Mouse (Mus musculus) MEL (cell line): ENCODE data around the gene Ocel1. TPM values are rescaled to one million over a fixed set of nuclear protein-coding genes. Genes with fewer than 3 reads are reported as not detected.

Source experiments
- DNase-seq: peaks from one replicate; pipeline ENCODE4 v3.0.0; 2011; ENCODE audit warnings: low read depth, low spot score
- H3K27ac ChIP-seq: 2 replicates; pipeline ENCODE4 v1.5.1; 2012; ENCODE audit warnings: low read depth, mild to moderate bottlenecking, control low read depth, low read length, moderate library complexity; ENCODE audit not compliant: control insufficient read depth
- H3K27me3 ChIP-seq, 2 experiments: fragments of 150-350 bp in 1 of 2; sonication (generic) in 1 of 2; 2 replicates each; pipeline ENCODE4 v1.6.1; 2012; ENCODE audit warnings: low read length in 2 of 2, mild to moderate bottlenecking in 2 of 2, improper control_type of control experiment in 1 of 2, moderate library complexity in 1 of 2; ENCODE audit not compliant: insufficient read depth in 2 of 2, control insufficient read depth in 1 of 2
- H3K36me3 ChIP-seq, 2 experiments: 2 replicates each; pipeline ENCODE4 v1.6.1; 2012 to 2014; ENCODE audit warnings: low read length in 2 of 2, improper control_type of control experiment in 1 of 2, inconsistent platforms in 1 of 2, mild to moderate bottlenecking in 1 of 2; ENCODE audit not compliant: insufficient read depth in 2 of 2, control insufficient read depth in 1 of 2
- H3K4me1 ChIP-seq, 2 experiments: fragments of 150-350 bp in 1 of 2; sonication (generic) in 1 of 2; 2 replicates each; pipeline ENCODE4 v1.6.1; 2012; ENCODE audit warnings: low read length in 2 of 2, improper control_type of control experiment in 1 of 2, mild to moderate bottlenecking in 1 of 2; ENCODE audit not compliant: insufficient read depth in 2 of 2, control insufficient read depth in 1 of 2
- H3K4me3 ChIP-seq, 2 experiments: fragments of 150-350 bp in 1 of 2; sonication (generic) in 1 of 2; 2 replicates each; pipeline ENCODE4 v1.5.1; 2012; ENCODE audit warnings: low read depth in 2 of 2, low read length in 2 of 2, mild to moderate bottlenecking in 2 of 2, moderate library complexity in 2 of 2, control low read depth in 1 of 2, improper control_type of control experiment in 1 of 2; ENCODE audit not compliant: control insufficient read depth in 1 of 2, insufficient read depth in 1 of 2
- H3K79me2 ChIP-seq: 2 replicates; pipeline ENCODE4 v1.6.1; 2012; ENCODE audit warnings: mild to moderate bottlenecking, low read length, moderate library complexity; ENCODE audit not compliant: control insufficient read depth, poor library complexity, insufficient read depth
- H3K9ac ChIP-seq: 2 replicates; pipeline ENCODE4 v1.6.1; 2012; ENCODE audit warnings: low read depth, mild to moderate bottlenecking, control low read depth, low read length, moderate library complexity; ENCODE audit not compliant: control insufficient read depth, poor library complexity, severe bottlenecking
- H3K9me3 ChIP-seq: fragments of 150-350 bp; sonication (generic); replicated peaks from 2 replicates; pipeline ENCODE4 v1.6.1; 2012; ENCODE audit warnings: mild to moderate bottlenecking, low read length, improper control_type of control experiment, moderate library complexity; ENCODE audit not compliant: insufficient read depth
- CHD1 ChIP-seq: IDR thresholded peaks from 2 replicates; pipeline ENCODE4 v1.6.1; 2012; ENCODE audit warnings: low read depth, mild to moderate bottlenecking, inconsistent platforms, low read length, improper control_type of control experiment
- CTCF ChIP-seq, 3 experiments: IDR thresholded peaks in 2 of 3; conservative IDR thresholded peaks in 1 of 3; 2 replicates each; pipeline ENCODE4 v1.5.1; 2011 to 2012; ENCODE audit warnings: low read length in 3 of 3, low read depth in 2 of 3, mild to moderate bottlenecking in 2 of 3, improper control_type of control experiment in 1 of 3, inconsistent platforms in 1 of 3, mixed read lengths in 1 of 3, moderate library complexity in 1 of 3; ENCODE audit not compliant: control insufficient read depth in 1 of 3, insufficient read depth in 1 of 3, poor library complexity in 1 of 3, severe bottlenecking in 1 of 3
- E2F4 ChIP-seq: IDR thresholded peaks from 2 replicates; pipeline ENCODE4 v1.6.1; 2011; ENCODE audit warnings: low read depth, low read length, improper control_type of control experiment, borderline replicate concordance
- EP300 ChIP-seq, 2 experiments: IDR thresholded peaks; 2 replicates each; pipeline ENCODE4 v1.6.1; 2011; ENCODE audit warnings: improper control_type of control experiment in 2 of 2, low read length in 2 of 2, low read depth in 1 of 2, mild to moderate bottlenecking in 1 of 2
- GATA1 ChIP-seq: IDR thresholded peaks from 2 replicates; pipeline ENCODE4 v1.6.1; 2011; ENCODE audit warnings: low read depth, low read length, improper control_type of control experiment
- HCFC1 ChIP-seq: IDR thresholded peaks from 2 replicates; pipeline ENCODE4 v1.6.1; 2012; ENCODE audit warnings: low read depth, mild to moderate bottlenecking, inconsistent platforms, low read length, improper control_type of control experiment, moderate library complexity
- JUND ChIP-seq: IDR thresholded peaks from 2 replicates; pipeline ENCODE4 v1.6.1; 2011; ENCODE audit warnings: low read depth, mild to moderate bottlenecking, improper control_type of control experiment, low read length
- KAT2A ChIP-seq: conservative IDR thresholded peaks from 2 replicates; pipeline ENCODE4 v1.6.1; 2012; ENCODE audit warnings: low read depth, low read length, improper control_type of control experiment, inconsistent platforms
- MAFK ChIP-seq: IDR thresholded peaks from 2 replicates; pipeline ENCODE4 v1.6.1; 2011; ENCODE audit warnings: low read depth, mild to moderate bottlenecking, low read length, improper control_type of control experiment, borderline replicate concordance
- MAX ChIP-seq: IDR thresholded peaks from 2 replicates; pipeline ENCODE4 v1.6.1; 2011; ENCODE audit warnings: low read length, improper control_type of control experiment
- MYB ChIP-seq: IDR thresholded peaks from 2 replicates; pipeline ENCODE4 v1.6.1; 2011; ENCODE audit warnings: mild to moderate bottlenecking, low read depth, low read length, improper control_type of control experiment
- NELFE ChIP-seq: IDR thresholded peaks from 2 replicates; pipeline ENCODE4 v1.6.1; 2011; ENCODE audit warnings: low read depth, low read length, improper control_type of control experiment
- RAD21 ChIP-seq: IDR thresholded peaks from 2 replicates; pipeline ENCODE4 v1.6.1; 2011; ENCODE audit warnings: mild to moderate bottlenecking, low read depth, low read length, improper control_type of control experiment
- RCOR1 ChIP-seq: IDR thresholded peaks from 2 replicates; pipeline ENCODE4 v1.6.1; 2012; ENCODE audit warnings: low read depth, mild to moderate bottlenecking, inconsistent platforms, low read length, improper control_type of control experiment
- SIN3A ChIP-seq: IDR thresholded peaks from 2 replicates; pipeline ENCODE4 v1.6.1; 2012; ENCODE audit warnings: low read length, improper control_type of control experiment, inconsistent platforms
- SMC3 ChIP-seq: IDR thresholded peaks from 2 replicates; pipeline ENCODE4 v1.6.1; 2011; ENCODE audit warnings: low read depth, low read length, improper control_type of control experiment
- USF1 ChIP-seq: IDR thresholded peaks from 2 replicates; pipeline ENCODE4 v1.6.1; 2014; ENCODE audit warnings: low read depth, mild to moderate bottlenecking, inconsistent platforms, low read length, improper control_type of control experiment, moderate library complexity
- ZC3H11A ChIP-seq: IDR thresholded peaks from 2 replicates; pipeline ENCODE4 v1.6.1; 2012; ENCODE audit warnings: low read depth, mild to moderate bottlenecking, inconsistent platforms, low read length, improper control_type of control experiment
- ZKSCAN1 ChIP-seq: IDR thresholded peaks from 2 replicates; pipeline ENCODE4 v1.6.1; 2012; ENCODE audit warnings: low read depth, mild to moderate bottlenecking, inconsistent platforms, low read length, improper control_type of control experiment, moderate library complexity
- ZMIZ1 ChIP-seq: IDR thresholded peaks from 2 replicates; pipeline ENCODE4 v1.6.1; 2012; ENCODE audit warnings: low read depth, mild to moderate bottlenecking, inconsistent platforms, low read length, improper control_type of control experiment, moderate library complexity
- ZNF384 ChIP-seq: IDR thresholded peaks from 2 replicates; pipeline ENCODE4 v1.6.1; 2012; ENCODE audit warnings: low read depth, mild to moderate bottlenecking, inconsistent platforms, low read length, improper control_type of control experiment
- polyA plus RNA-seq, 2 experiments: library from polyadenylated mRNA; stranded (reverse) in 1 of 2; unstranded in 1 of 2; fragments of >175 nt in 1 of 2; fragments of >200 nt in 1 of 2; gene quantifications; 2 replicates each; pipeline versions ENCODE4 v1.2.1 to v1.2.4; 2012; ENCODE audit warnings: low replicate concordance in 2 of 2, low read depth in 1 of 2; ENCODE audit not compliant: insufficient read length in 2 of 2, insufficient read depth in 1 of 2, missing spikeins in 1 of 2
- total RNA-seq: library from RNA; depleted of rRNA; stranded (reverse); fragments of 300-350 nt; gene quantifications from 2 replicates; pipeline ENCODE4 v1.2.3, GENCODE M21; 2012

The Ocel1 gene
- total and polyA plus RNA-seq, 3 experiments: 16.2 to 18.3 TPM; not detected in 1

DNA sequence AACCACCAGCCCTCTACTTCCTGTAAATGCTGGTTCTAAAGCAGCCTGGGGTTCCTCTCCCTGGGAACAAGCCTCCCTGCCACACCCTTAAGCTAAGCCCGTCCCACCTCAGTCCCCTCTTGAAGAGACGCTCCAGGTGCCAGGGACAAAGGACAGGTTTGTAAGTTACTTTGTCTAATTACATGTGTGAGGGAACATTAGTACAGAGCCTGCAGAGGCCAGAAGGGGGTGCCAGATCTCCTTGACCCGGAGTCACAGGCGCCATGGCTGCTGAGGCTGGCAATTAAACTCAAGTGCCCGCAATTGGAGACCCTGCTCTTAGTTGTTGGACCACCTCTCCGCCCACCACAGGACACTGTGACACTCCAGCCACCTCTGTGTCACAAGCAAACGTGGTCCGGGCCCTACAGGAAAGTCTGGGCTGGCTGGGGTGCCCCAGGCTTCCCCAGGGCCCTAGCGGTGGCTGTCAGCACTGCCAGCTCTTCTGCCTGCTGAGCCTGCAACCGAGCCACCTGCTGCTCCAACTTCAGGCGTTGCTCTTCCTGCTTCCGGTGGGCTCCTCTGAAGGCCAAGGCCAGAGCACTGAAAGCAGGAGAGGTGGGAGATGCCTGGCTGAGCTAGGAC is 14.2 kb downstream of the Ocel1 start:
- DNase-seq: peak; percentile 46
- Histone ChIP-seq H3K79me2 (peaks cover 10% of the 10 kb centered on the region), H3K9ac (no peak overlapping the region), H3K27me3 (no peaks in the 10 kb centered on the region), H3K36me3 (peaks cover 0 to 2% of the 10 kb centered on the region in 2 experiments; a peak in 1 of 4 replicates), H3K4me1 (peaks cover 0 to 12% of the 10 kb centered on the region in 2 experiments; a peak in 3 of 4 replicates), H3K27ac (no peak overlapping the region), H3K4me3 (no peak overlapping the region), H3K9me3 (no peaks in the 10 kb centered on the region)
- TF ChIP-seq ZC3H11A: peak; percentile 24
- TF ChIP-seq E2F4: no peak
- TF ChIP-seq JUND: no peak
- peak; percentile 32 for TF ChIP-seq RAD21
- TF ChIP-seq GATA1: no peak
- TF ChIP-seq SMC3: peak; percentile 19; the same call in 1 of the 2 replicates
- no peak for TF ChIP-seq HCFC1
- TF ChIP-seq CTCF (IDR thresholded peaks at IDR 0.05 in 2 of 3, conservative IDR thresholded peaks at IDR 0.05 in 1 of 3; ENCODE audit: control insufficient read depth in 1 of 3, insufficient read depth in 1 of 3, low read depth in 2 of 3, low read length in 3 of 3, poor library complexity in 1 of 3, severe bottlenecking in 1 of 3): peak; percentile 24 to 61 (median 41); a peak in 5 of 6 replicates

DNA sequence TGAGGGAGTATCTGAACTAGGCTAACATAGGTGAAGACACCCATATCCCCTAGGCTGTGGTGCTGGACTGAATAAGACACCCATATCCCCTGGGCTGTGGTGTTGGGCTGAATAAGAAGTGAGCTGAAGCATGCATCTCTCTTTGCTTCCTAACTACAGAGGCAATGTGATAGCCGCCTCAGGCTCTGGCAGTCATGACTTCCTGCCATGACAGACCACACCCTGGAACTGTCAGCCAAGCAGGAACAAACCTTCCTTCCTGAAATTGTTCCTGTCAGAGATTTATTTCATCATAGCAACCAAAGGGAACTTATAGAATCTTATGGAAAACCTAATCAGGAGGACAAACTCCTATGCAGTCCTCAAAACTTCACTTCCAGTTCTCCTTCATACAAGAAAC is 17.2 kb downstream of the Ocel1 start:
- no peak overlapping the region for H3K9ac ChIP-seq
- H3K27me3 ChIP-seq: no peaks in the 10 kb centered on the region
- peaks cover 0 to 2% of the 10 kb centered on the region in 2 experiments; a peak in 1 of 4 replicates for H3K36me3 ChIP-seq
- H3K79me2 ChIP-seq: no peaks in the 10 kb centered on the region
- peaks cover 0 to 7% of the 10 kb centered on the region in 2 experiments; a peak in 3 of 4 replicates for H3K4me1 ChIP-seq
- H3K4me3 ChIP-seq: no peak overlapping the region
- no peaks in the 10 kb centered on the region for H3K9me3 ChIP-seq
- H3K27ac ChIP-seq: no peak overlapping the region
- DNase-seq: no peak
- no peak for TF ChIP-seq ZNF384
- peak; percentile 32; the same call in 1 of the 2 replicates for TF ChIP-seq SIN3A

GRCm38 (mm10) chr8:71391696-71392095 is 20.6 kb downstream of the Ocel1 start:
- Histone ChIP-seq H3K36me3 (peaks cover 0 to 10% of the 10 kb centered on the region in 2 experiments; a peak in 2 of 4 replicates), H3K9ac (no peak overlapping the region)

More at GRCm38 (mm10) chr8:71391696-71392095, 20.6 kb downstream of the Ocel1 start:
- TF ChIP-seq KAT2A (no peak), MAFK (no peak), JUND (no peak), MAX (no peak), E2F4 (no peak), EP300 (IDR thresholded peaks at IDR 0.05; ENCODE audit: low read depth in 1 of 2, low read length in 2 of 2) (no peak), NELFE (no peak), ZC3H11A (no peak), ZNF384 (no peak), ZKSCAN1 (no peak), MYB (no peak), HCFC1 (no peak), RCOR1 (no peak), ZMIZ1 (no peak), CHD1 (no peak), USF1 (no peak)
- TF ChIP-seq, all 39 proteins: peak for 0
- no peak overlapping the region for H3K27ac ChIP-seq
- peaks cover 0 to 14% of the 10 kb centered on the region in 2 experiments for H3K4me1 ChIP-seq
- DNase-seq: no peak
- no peaks in the 10 kb centered on the region; the same call in 1 of the 2 replicates for H3K79me2 ChIP-seq
- H3K4me3 ChIP-seq: no peak overlapping the region
- no peaks in the 10 kb centered on the region for H3K27me3 ChIP-seq
- H3K9me3 ChIP-seq: no peaks in the 10 kb centered on the region
